Mouse (Mus musculus) cerebellum, adult 18-20 months (tissue): ENCODE results near the gene Zfp28.
A peak's percentile ranks its signal among the peaks of the same experiment; 100 is the strongest.

ENCODE experiments used
- DNase-seq, 2 experiments: peaks; one replicate each; pipeline ENCODE4 v3.0.0; 2021

The Zfp28 gene

GRCm38 (mm10) chr7:6410043-6410442 lies 26.9 kb downstream of the Zfp28 start, which contains the start of gene Gm20715:
Gene Gm20715, plus strand, starts transcription at chr7:6410277.
- DNase-seq: peak; percentile 29 to 36

- peak; percentile 14 to 31 for DNase-seq
Observed at GRCm38 (mm10) chr7:6414626-6415441, 31.7 kb downstream of the Zfp28 start.

GRCm38 (mm10) chr7:6415442-6415787 lies 32.3 kb downstream of the Zfp28 start:
- no peak for DNase-seq

- DNase-seq: no peak
Observed at GRCm38 (mm10) chr7:6419894-6420293, 36.8 kb downstream of the Zfp28 start.

GRCm38 (mm10) chr7:6429381-6429780 lies 46.3 kb downstream of the Zfp28 start:
- DNase-seq: no peak

GRCm38 (mm10) chr7:6430342-6430741 lies 47.2 kb downstream of the Zfp28 start:
- peak in 1 of 2 experiments; percentile 16 for DNase-seq

GRCm38 (mm10) chr7:6438388-6438787 lies 55.3 kb downstream of the Zfp28 start, which contains the start of gene Olfr1344:
Gene Olfr1344, plus strand, starts transcription at chr7:6438688.
- DNase-seq: no peak

- DNase-seq: no peak
Observed at GRCm38 (mm10) chr7:6441173-6441572, 58.1 kb downstream of the Zfp28 start.
